Mouse (Mus musculus): ENCODE measurements at regions not wholly inside any gene's neighbourhood (a gene's known extent, or its start where the extent isn't known, plus 50 kb on each side); places are given as distances from the start of the nearest gene placed in this dataset.
"Not testable (repeated sequence)": the region's sequence is repeated elsewhere in the genome, so short reads cannot be mapped to it uniquely, and the experiment has no call there.

GRCm38 (mm10) chr1:189584831-189585230 lies 103.1 kb downstream of the Cenpf start:
- DNase-seq, result no peak

GRCm38 (mm10) chr1:189581427-189581826 lies 106.5 kb downstream of the Cenpf start:
- no peak for DNase-seq

- DNase-seq, result peak; percentile 39 to 78
Measured at GRCm38 (mm10) chr1:189579358-189579757, 108.5 kb downstream of the Cenpf start.

GRCm38 (mm10) chr1:189576311-189577002 lies 111.4 kb downstream of the Cenpf start:
- peak in 1 of 2 experiments; percentile 17 for DNase-seq

GRCm38 (mm10) chr1:189575525-189576240 lies 112.2 kb downstream of the Cenpf start:
- no peak for DNase-seq

GRCm38 (mm10) chr1:189566491-189566890 lies 121.4 kb downstream of the Cenpf start:
- no peak for DNase-seq

GRCm38 (mm10) chr1:189561831-189562230 lies 126.1 kb downstream of the Cenpf start:
- DNase-seq, result no peak

GRCm38 (mm10) chr1:189560576-189560975 lies 127.3 kb downstream of the Cenpf start:
- DNase-seq, result no peak

GRCm38 (mm10) chr1:189550851-189551250 lies 137.0 kb downstream of the Cenpf start:
- no peak for DNase-seq

- DNase-seq, result no peak
Measured at GRCm38 (mm10) chr1:189532834-189533233, 130.8 kb upstream of the Kcnk2 start.

GRCm38 (mm10) chr1:189526329-189526728 lies 124.3 kb upstream of the Kcnk2 start:
- DNase-seq, result no peak

GRCm38 (mm10) chr1:189515476-189515875 lies 113.4 kb upstream of the Kcnk2 start:
- no peak for DNase-seq

GRCm38 (mm10) chr1:189513358-189513757 lies 111.3 kb upstream of the Kcnk2 start:
- DNase-seq, result no peak

- DNase-seq, result not testable (repeated sequence)
Measured at GRCm38 (mm10) chr1:189507301-189507700, 105.2 kb upstream of the Kcnk2 start.

- DNase-seq, result no peak
Measured at GRCm38 (mm10) chr1:189499703-189500102, 97.6 kb upstream of the Kcnk2 start.

GRCm38 (mm10) chr1:189499141-189499540 lies 97.1 kb upstream of the Kcnk2 start:
- peak; percentile 74 to 77 for DNase-seq

- no peak for DNase-seq
Measured at GRCm38 (mm10) chr1:189497031-189497430, 95.0 kb upstream of the Kcnk2 start.

- DNase-seq, result peak; percentile 13 to 49
Measured at GRCm38 (mm10) chr1:189495386-189496150, 93.5 kb upstream of the Kcnk2 start.

GRCm38 (mm10) chr1:189494896-189495295 lies 92.8 kb upstream of the Kcnk2 start:
- no peak for DNase-seq

GRCm38 (mm10) chr1:189485336-189485735 lies 83.3 kb upstream of the Kcnk2 start:
- DNase-seq, result no peak

GRCm38 (mm10) chr1:189483331-189483730 lies 81.3 kb upstream of the Kcnk2 start:
- DNase-seq, result peak in 1 of 2 experiments; percentile 17

- DNase-seq, result no peak
Measured at GRCm38 (mm10) chr1:189478051-189478450, 76.0 kb upstream of the Kcnk2 start.

- no peak for DNase-seq
Measured at GRCm38 (mm10) chr1:189476796-189477195, 74.7 kb upstream of the Kcnk2 start.

Data from kidney, postnatal 36 days (tissue).